Mouse (Mus musculus) midbrain, embryonic 16.5 days (tissue): ENCODE measurements at regions not wholly inside any gene's neighbourhood (a gene's known extent, or its start where the extent isn't known, plus 50 kb on each side); places are given as distances from the start of the nearest gene placed in this dataset.
A peak's percentile ranks its signal among the peaks of the same experiment; 100 is the strongest.

Experiments
- ATAC-seq: fragments of 200-750 bp; cut with Nextera tagmentation; 2 replicates; pipeline ENCODE4 v1.8.0; 2017; ENCODE audit warnings: moderate TSS enrichment
- H3K27ac ChIP-seq: fragments of 300-500 bp; sonication (generic); 2 replicates; pipeline ENCODE4 v1.5.1; 2014; ENCODE audit warnings: mild to moderate bottlenecking, low read length, mixed read lengths
- H3K27me3 ChIP-seq: fragments of 300-500 bp; sonication (generic); 2 replicates; pipeline ENCODE4 v1.6.1; 2014; ENCODE audit warnings: low read depth, low read length, mixed read lengths; ENCODE audit not compliant: control insufficient read depth, insufficient read depth
- H3K36me3 ChIP-seq: fragments of 300-500 bp; sonication (generic); 2 replicates; pipeline ENCODE4 v1.6.1; 2014; ENCODE audit warnings: mild to moderate bottlenecking, low read length, moderate library complexity, mixed read lengths; ENCODE audit not compliant: control insufficient read depth, insufficient read depth
- H3K4me1 ChIP-seq: fragments of 300-500 bp; sonication (generic); 2 replicates; pipeline ENCODE4 v1.6.1; 2014; ENCODE audit warnings: mild to moderate bottlenecking, low read length, mixed read lengths; ENCODE audit not compliant: control insufficient read depth, insufficient read depth
- H3K4me2 ChIP-seq: fragments of 300-500 bp; sonication (generic); 2 replicates; pipeline ENCODE4 v1.6.1; 2014; ENCODE audit warnings: mild to moderate bottlenecking, low read length, mixed read lengths
- H3K4me3 ChIP-seq: fragments of 300-500 bp; sonication (generic); 2 replicates; pipeline ENCODE4 v1.5.1; 2014; ENCODE audit warnings: low read depth, mild to moderate bottlenecking, low read length, moderate library complexity, mixed read lengths
- H3K9ac ChIP-seq: fragments of 300-500 bp; sonication (generic); 2 replicates; pipeline ENCODE4 v1.6.1; 2014; ENCODE audit warnings: low read depth, low read length, mixed read lengths
- H3K9me3 ChIP-seq: fragments of 300-500 bp; sonication (generic); replicated peaks from 2 replicates; pipeline ENCODE4 v1.6.1; 2014; ENCODE audit warnings: mild to moderate bottlenecking, low read length, mixed read lengths; ENCODE audit not compliant: control insufficient read depth, poor library complexity, severe bottlenecking
- WGBS: fragments of 180-500 bp; shearing (Covaris S2); extraction: QIAGEN DNeasy Blood & Tissue Kit; methylation state at CpG from one replicate; pipeline ENCODE4 v1.1.7; 2014; 5-methylcytosine and 5-hydroxymethylcytosine counted together

DNA sequence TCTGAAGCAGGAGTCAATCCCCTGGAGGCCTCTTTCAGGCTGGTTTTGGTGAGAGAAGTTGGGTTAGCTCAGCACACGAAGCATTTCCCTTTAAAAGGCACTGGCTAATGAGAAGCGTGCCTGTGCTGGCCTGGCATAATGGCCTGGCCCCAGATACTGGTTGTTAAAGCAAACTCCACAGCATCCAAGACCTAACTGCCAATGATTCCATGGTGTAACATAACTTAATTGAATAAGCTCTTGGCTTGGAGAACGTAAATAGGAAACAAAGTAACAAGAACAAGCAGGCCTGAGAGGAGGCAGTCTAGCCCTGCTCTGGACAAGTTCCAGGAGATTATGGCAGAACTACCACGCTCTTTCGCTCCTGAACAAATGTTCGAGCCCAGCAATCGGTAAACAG lies 133.2 kb upstream of the Lrig3 start:
- Histone ChIP-seq H3K4me2 (no peak overlapping the region), H3K36me3 (no peaks in the 10 kb centered on the region), H3K27me3 (no peaks in the 10 kb centered on the region), H3K9ac (no peak overlapping the region), H3K4me3 (no peak overlapping the region), H3K9me3 (no peaks in the 10 kb centered on the region), H3K4me1 (no peaks in the 10 kb centered on the region), H3K27ac (no peak overlapping the region)
- WGBS: 65% methylated on average over 7 of the region's 7 CpGs
- ATAC-seq: no peak

DNA sequence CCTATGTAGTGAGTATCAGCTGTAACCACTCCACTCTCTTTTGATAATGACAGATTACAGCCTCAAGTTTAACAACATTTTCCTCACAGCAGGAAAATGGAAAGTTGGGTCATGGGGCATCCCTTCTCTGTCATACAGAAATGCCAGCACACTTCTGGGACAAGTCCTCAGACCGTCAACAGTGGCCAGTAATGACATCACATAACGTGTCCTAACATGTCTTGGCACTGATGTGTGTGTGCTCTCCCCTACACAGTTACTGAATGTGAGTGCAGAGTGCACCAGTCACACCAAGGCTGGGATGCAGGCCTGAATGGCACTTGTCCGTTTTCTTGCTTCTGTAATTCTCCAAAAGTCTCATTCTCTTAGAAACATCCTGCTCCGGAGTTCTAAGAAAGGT lies 132.0 kb upstream of the Lrig3 start:
- no peak overlapping the region for H3K4me3 ChIP-seq
- ATAC-seq: no peak
- no peaks in the 10 kb centered on the region for H3K4me1 ChIP-seq
- no peaks in the 10 kb centered on the region for H3K9me3 ChIP-seq
- H3K9ac ChIP-seq: no peak overlapping the region
- no peaks in the 10 kb centered on the region for H3K36me3 ChIP-seq
- no peak overlapping the region for H3K27ac ChIP-seq
- H3K27me3 ChIP-seq: no peaks in the 10 kb centered on the region
- no peak overlapping the region for H3K4me2 ChIP-seq
- WGBS: 84% methylated on average over 4 of the region's 4 CpGs

DNA sequence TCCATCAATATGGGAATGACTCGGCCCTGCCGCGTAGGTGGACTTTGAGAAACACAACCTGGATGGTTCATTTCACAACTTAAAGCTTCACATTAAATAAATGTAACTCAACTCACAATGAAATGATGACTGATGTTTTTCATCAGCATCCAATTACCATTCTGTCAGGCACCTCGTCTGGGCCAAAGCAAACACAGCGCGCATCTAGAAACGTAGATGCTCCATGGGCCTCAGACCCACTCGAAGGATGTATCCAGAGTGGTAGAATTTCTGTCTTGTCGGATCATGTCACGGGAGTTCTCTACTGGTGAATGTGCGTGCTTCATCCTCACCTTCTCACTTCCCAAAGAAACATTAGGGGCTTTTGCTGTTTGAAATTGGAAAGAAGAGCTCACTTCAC lies 127.0 kb upstream of the Lrig3 start:
- Histone ChIP-seq H3K9me3 (no peaks in the 10 kb centered on the region), H3K9ac (no peak overlapping the region), H3K36me3 (no peaks in the 10 kb centered on the region), H3K4me3 (no peak overlapping the region), H3K27me3 (no peaks in the 10 kb centered on the region), H3K4me1 (peaks cover 10% of the 10 kb centered on the region), H3K27ac (no peak overlapping the region), H3K4me2 (no peak overlapping the region)
- no peak for ATAC-seq
- WGBS: 77% methylated on average over 11 of the region's 11 CpGs

DNA sequence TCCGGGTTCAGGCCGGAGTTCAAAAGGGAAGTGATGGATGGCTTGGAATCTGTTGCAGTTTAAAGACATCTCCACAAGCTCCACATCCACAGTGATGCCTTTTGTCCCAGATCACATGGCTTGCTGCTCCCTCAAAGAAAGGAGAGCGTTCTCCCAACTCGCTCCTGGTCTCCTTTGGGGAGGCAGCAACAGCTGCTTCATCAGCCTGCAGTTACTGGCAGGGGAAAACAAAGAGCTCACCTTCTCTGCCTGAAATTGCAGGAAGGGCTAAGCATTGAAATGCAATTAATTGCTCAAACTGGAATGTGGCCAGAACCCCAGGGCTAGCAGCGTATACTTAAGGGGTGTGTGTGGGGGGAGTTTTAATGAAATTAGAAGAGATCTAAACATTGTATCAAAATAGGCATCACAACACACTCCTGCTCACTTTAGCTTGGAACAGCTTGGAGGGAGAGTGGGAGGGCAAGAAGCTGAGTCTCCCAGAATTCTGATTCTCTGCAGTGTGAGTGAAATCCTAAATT lies 126.3 kb upstream of the Lrig3 start:
- Histone ChIP-seq H3K4me2 (no peak overlapping the region), H3K9ac (peak overlapping the region; percentile 31; the same call in 1 of the 2 replicates)
- no peak for ATAC-seq

DNA sequence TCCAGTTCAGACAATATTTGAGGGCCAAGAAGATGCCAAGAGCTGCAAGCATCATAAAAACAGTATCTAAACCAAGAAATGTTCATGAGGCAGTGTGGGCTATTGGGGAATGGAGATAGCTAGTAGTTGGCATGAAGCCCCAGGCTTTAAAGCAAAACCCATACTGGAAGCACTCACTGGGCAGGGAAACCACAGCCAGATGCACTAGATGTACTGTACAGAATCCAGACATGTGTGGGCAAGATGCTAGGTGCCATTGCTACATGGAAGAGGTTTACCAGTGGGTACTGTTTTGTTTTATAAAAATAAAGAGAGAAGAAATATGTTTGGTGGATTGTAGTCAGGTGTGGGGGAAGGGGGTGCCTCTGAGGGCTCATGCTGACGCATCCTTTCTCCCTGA lies 125.6 kb upstream of the Lrig3 start:
- no peaks in the 10 kb centered on the region for H3K9me3 ChIP-seq
- H3K4me1 ChIP-seq: peaks cover 15% of the 10 kb centered on the region
- H3K36me3 ChIP-seq: no peaks in the 10 kb centered on the region
- 100% methylated on average over 1 of the region's 1 CpGs for WGBS
- H3K9ac ChIP-seq: no peak overlapping the region
- peak overlapping the region; percentile 39; the same call in 1 of the 2 replicates for H3K27ac ChIP-seq
- H3K4me3 ChIP-seq: no peak overlapping the region
- H3K27me3 ChIP-seq: no peaks in the 10 kb centered on the region
- no peak overlapping the region for H3K4me2 ChIP-seq
- ATAC-seq: no peak

More for the DNA sequence above, 126.3 kb upstream of the Lrig3 start:
- H3K36me3 ChIP-seq: no peaks in the 10 kb centered on the region
- no peak overlapping the region for H3K4me3 ChIP-seq
- no peaks in the 10 kb centered on the region for H3K9me3 ChIP-seq
- H3K4me1 ChIP-seq: peaks cover 10% of the 10 kb centered on the region
- no peaks in the 10 kb centered on the region for H3K27me3 ChIP-seq
- peak overlapping the region; percentile 57 for H3K27ac ChIP-seq
- WGBS: 22% methylated on average over 5 of the region's 5 CpGs

DNA sequence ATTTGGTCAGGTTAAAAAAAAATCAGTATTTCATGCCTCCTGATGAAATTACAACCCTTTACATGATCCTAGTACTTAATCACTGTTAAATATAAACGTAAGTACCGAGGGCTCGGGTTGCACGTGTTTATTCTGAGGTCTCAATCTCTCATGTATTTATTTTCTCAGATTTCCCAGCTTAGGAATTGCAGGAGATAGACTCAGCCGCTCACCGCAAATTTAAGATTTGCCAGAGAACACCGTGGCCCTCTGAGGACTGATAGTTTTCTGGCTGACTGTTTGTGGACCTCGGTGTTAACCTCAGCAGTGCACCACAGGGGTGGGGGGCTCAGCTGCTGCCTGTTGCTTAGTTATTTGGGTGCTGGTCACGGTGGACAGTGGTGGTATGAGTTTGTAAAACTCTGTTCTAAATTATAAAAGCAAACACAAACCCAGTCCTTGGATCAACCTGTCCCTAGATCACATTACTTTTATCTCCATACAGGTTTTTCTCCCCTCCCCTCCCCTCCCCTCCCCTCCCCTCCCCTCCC lies 121.6 kb upstream of the Lrig3 start:
- Histone ChIP-seq H3K36me3 (no peaks in the 10 kb centered on the region), H3K4me3 (no peak overlapping the region), H3K9me3 (no peaks in the 10 kb centered on the region), H3K4me2 (no peak overlapping the region), H3K4me1 (peaks cover 14% of the 10 kb centered on the region), H3K9ac (no peak overlapping the region), H3K27me3 (no peaks in the 10 kb centered on the region), H3K27ac (no peak overlapping the region)
- WGBS: 67% methylated on average over 9 of the region's 9 CpGs
- no peak for ATAC-seq

DNA sequence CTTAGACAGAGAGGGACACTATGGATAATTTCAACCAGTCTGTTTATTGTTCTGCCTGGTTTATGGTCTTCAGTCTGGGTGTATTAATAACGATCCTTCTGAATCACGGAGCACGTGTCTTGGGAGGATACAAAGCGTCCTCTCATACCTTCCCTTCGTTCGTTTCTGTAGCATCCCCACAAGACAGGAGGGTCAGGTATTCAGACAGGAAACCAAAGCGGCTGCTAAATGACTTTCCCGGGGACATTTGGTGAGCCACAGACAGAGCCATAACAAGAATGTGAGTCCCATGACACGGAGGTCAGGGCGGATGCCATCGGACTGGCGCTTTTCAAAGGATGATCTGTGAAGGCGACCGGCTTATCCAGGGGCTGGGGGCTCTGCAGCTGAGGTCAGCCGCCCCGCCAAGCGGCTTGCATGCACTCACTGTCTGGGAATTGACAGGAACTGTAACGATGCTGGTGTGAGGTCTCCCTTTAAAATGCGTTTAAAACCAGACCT lies 120.9 kb upstream of the Lrig3 start:
- peak overlapping the region; percentile 35 for H3K9ac ChIP-seq
- H3K27ac ChIP-seq: no peak overlapping the region
- H3K36me3 ChIP-seq: no peaks in the 10 kb centered on the region
- H3K4me3 ChIP-seq: peak overlapping the region; percentile 27
- H3K27me3 ChIP-seq: no peaks in the 10 kb centered on the region
- H3K4me1 ChIP-seq: peaks cover 7% of the 10 kb centered on the region; the same call in 1 of the 2 replicates
- H3K9me3 ChIP-seq: no peaks in the 10 kb centered on the region
- WGBS: 16% methylated on average over 19 of the region's 19 CpGs
- ATAC-seq: no peak
- H3K4me2 ChIP-seq: peak overlapping the region; percentile 48

DNA sequence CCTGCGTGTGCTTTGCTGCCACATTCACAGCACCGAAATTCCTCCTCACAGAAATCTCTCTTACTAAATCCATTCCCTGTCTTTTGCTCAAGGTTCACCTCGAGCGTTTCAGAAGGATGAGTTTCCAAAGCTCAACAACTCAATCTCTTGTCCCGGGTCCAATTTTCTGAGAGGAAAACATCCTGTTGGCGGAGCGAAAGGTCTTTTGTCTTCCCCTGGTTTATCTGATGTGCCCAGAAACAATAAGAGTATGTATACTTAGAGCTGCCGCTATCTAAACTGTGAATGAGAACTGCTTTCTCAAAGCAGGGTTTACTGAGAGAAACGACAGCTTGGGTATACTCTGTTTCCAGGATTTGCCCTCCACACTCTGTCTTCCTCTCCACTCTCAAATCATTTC lies 115.6 kb upstream of the Lrig3 start:
- WGBS: 59% methylated on average over 9 of the region's 9 CpGs
- ATAC-seq: no peak
- no peak overlapping the region for H3K4me2 ChIP-seq

DNA sequence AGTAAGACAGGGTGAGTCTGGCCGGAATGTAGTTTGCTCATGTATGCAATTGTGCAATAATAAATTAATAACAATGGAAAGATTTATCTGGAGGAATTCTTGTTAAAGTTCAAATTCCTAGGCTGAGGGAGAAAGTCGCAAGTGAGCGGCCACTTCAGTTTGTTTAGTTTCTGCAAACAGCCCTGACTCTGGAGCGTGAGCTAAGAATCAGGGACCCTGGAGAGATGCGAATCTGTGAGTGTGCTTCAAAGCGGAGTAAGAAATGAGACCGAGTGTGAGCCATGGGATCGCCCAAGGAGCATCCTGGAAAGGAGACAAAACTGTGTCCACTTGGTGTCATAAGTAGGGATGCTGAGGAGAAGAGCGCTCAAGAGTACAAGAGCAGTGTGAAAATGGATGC lies 104.2 kb upstream of the Lrig3 start:
- Histone ChIP-seq H3K9me3 (no peaks in the 10 kb centered on the region), H3K4me1 (no peaks in the 10 kb centered on the region), H3K4me2 (no peak overlapping the region), H3K4me3 (no peak overlapping the region), H3K9ac (no peak overlapping the region), H3K27me3 (no peaks in the 10 kb centered on the region), H3K36me3 (no peaks in the 10 kb centered on the region), H3K27ac (no peak overlapping the region)
- no peak for ATAC-seq
- WGBS: 92% methylated on average over 9 of the region's 9 CpGs

More for the DNA sequence above, 115.6 kb upstream of the Lrig3 start:
- no peaks in the 10 kb centered on the region for H3K9me3 ChIP-seq
- H3K4me3 ChIP-seq: no peak overlapping the region
- peaks cover under 1% of the 10 kb centered on the region; the same call in 1 of the 2 replicates for H3K4me1 ChIP-seq
- no peaks in the 10 kb centered on the region for H3K27me3 ChIP-seq
- no peak overlapping the region for H3K27ac ChIP-seq
- H3K9ac ChIP-seq: no peak overlapping the region
- H3K36me3 ChIP-seq: no peaks in the 10 kb centered on the region
